Mouse (Mus musculus) CD8-positive naive resting alpha-beta T cell, adult 2 months (primary cell): ENCODE results near the gene Mutyh.
A peak's percentile ranks its signal among the peaks of the same experiment; 100 is the strongest.
"Not testable (repeated sequence)": the region's sequence is repeated elsewhere in the genome, so short reads cannot be mapped to it uniquely, and the experiment has no call there.

ENCODE experiments used
- DNase-seq, 2 experiments: peaks; one replicate each; pipeline ENCODE4 v3.0.0; 2022; ENCODE audit warnings: low read depth in 2 of 2, low spot score in 2 of 2

Mutyh gene

GRCm38 (mm10) chr4:116820902-116821693 lies 13.6 kb downstream of the Mutyh start:
- peak; percentile 31 to 38 for DNase-seq

DNA sequence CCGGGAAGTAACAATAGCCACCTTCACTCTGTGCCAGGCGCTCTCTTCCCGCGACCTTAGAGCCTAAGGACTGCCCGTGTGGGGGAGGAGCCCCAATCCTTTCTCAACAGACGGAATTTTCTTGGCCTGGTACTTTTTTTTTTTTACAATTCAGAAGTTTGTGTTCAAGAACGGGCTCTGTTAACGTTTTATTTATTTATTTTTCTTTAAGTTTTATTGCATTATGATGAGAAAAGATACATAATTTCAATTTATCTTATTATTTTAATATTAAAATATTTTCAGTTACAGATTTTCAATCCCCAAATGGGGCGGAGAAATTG lies 14.1 kb downstream of the Mutyh start, which contains the start of gene Hpdl:
Hpdl (minus strand) TSS at position 14 of the 323 bp plus-strand sequence.
- DNase-seq: no peak

DNA sequence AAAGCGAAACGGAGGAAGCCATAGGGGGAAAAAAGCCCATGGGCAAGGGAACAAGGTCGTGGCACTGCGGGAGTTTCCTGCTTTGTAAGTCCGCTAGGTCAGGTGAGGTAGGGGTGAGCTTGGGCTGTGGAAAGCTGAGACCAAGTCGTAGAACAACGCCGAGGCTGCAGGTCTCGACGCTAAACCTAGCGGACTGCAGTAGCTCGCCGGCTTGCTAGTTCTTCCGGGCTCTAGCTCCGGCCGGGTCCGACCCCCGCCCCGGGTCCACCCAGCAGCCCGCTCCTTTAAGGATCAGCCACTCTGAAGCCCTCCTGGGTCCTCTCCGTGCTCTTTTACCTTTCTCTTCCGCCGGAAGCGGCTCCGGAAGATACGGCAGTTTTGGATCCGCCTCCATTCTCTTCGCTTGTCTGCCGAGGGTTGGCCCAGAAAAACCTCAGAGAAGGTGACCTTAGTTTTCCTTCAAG lies 17.1 kb downstream of the Mutyh start:
- peak; percentile 51 to 60 for DNase-seq

GRCm38 (mm10) chr4:116827819-116828218 lies 20.3 kb downstream of the Mutyh start:
- DNase-seq: peak; percentile 20 to 34

DNA sequence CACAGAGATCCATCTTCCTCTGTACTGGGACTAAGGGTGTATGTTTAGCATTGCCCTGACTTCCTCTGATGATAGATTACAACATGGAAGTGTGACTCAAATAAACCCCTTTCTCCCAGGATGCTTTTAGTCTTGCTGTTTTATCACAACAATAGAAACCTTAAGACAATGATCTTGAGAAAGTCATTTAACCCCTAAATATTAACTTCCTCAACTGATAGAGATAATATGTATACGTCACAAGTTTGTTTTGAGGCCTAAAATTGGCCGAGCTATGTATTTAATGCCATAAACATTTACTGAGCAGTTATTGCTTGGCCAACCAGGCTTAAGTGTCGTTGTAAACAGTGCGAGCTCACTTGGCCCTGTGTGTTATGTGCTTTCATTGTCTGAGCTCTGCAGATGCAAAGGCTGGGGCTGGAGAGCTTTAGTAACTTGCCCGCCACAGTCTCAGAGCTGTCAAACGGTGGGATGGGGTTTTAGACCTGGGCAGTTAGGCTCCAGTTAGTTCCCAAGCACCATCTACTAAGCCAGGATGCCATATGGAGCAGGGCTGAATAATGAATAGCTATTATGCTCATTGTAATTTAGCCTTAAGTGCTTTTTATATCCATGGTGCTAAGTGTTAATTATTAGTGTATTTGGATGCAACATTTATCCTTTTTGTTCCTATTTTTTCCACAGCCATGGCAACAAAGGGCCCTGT lies 22.0 kb downstream of the Mutyh start:
- DNase-seq: no peak

DNA sequence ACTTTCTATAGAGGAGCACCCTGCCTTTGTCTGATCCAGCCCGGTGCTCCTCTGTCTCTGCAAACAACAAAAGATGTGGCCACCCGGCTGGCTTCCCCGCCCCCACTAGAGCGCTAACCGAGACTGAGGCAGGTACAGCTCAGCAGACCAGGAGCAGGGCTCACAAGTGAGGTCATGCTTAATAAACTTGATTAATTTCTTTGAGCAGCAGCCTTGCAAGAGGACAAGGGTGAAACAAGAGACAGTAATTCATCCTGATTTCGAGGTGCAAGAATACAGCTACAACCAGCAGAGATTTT lies 22.5 kb downstream of the Mutyh start:
- no peak for DNase-seq

GRCm38 (mm10) chr4:116838999-116839398 lies 31.5 kb downstream of the Mutyh start:
- DNase-seq: no peak

DNA sequence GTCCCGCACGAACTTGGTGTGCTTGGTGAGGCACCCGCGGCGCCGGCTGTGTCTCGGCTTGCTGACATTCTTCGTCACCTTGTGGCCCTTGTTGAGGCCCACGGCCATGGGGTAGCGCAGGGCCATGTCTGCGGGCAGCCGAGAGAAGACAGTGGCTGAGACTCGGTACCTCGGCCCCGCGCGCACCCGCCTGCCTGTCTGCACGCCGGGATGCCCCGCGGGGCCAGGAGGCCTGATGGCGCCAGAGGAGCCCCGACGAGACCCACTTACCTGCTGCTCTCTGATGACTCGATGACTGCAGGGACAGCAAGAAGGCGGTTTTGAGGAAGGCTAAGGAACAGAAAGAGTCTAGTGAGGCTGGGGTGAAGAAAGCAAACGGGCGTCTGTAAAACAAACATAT lies 32.6 kb downstream of the Mutyh start:
- DNase-seq: not testable (repeated sequence)

- no peak for DNase-seq
These were observed 33.3 kb downstream of the Mutyh start for GRCm38 (mm10) chr4:116840841-116841240.

GRCm38 (mm10) chr4:116844324-116844723 lies 36.8 kb downstream of the Mutyh start:
- DNase-seq: no peak

DNA sequence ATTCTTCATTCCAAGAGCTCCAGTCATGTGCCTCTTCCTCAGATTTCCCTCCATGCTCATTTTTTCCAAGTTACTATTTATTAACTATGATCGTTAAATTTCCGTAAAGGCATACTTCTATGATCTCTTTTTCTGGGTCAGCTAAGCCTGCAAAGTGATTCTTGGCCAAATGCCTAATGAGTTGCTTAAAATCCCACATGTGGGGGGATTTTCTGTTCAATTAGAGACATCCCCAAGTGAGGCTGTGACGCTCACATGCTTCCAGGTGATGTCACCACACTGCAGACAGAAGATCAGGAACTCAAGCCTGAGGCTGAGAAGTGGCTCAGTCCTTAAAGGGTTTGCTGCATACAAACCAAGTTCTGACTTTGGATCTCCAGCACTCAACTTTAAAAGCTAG lies 42.4 kb downstream of the Mutyh start:
- DNase-seq: no peak

- no peak for DNase-seq
These were observed 46.8 kb downstream of the Mutyh start for GRCm38 (mm10) chr4:116854286-116854685.

- no peak for DNase-seq
These were observed 49.7 kb downstream of the Mutyh start for GRCm38 (mm10) chr4:116857203-116857602.

GRCm38 (mm10) chr4:116859711-116860110 lies 52.2 kb downstream of the Mutyh start:
- no peak for DNase-seq

- DNase-seq: no peak
These were observed 54.5 kb downstream of the Mutyh start for GRCm38 (mm10) chr4:116862023-116862422.
